Mouse (Mus musculus) testis, adult 2 months (tissue): ENCODE results near the gene Ak4. TPM values are rescaled to one million over a fixed set of nuclear protein-coding genes. Genes with fewer than 3 reads are reported as not detected.

ENCODE experiments used
- H3K27ac ChIP-seq: fragments of 200-500 bp; 2 replicates; pipeline ENCODE4 v1.5.1; 2012; ENCODE audit warnings: low read depth, low read length; ENCODE audit not compliant: control insufficient read depth, insufficient read depth
- H3K27me3 ChIP-seq: fragments of 200-500 bp; 2 replicates; pipeline ENCODE4 v1.6.1; 2012; ENCODE audit warnings: mild to moderate bottlenecking, low read length, moderate library complexity; ENCODE audit not compliant: control insufficient read depth, insufficient read depth
- H3K36me3 ChIP-seq: fragments of 200-500 bp; 2 replicates; pipeline ENCODE4 v1.6.1; 2012; ENCODE audit warnings: mild to moderate bottlenecking, low read length; ENCODE audit not compliant: control insufficient read depth, insufficient read depth
- H3K4me1 ChIP-seq: fragments of 200-500 bp; 2 replicates; pipeline ENCODE4 v1.6.1; 2012; ENCODE audit warnings: low read length; ENCODE audit not compliant: control insufficient read depth, insufficient read depth
- H3K4me3 ChIP-seq: fragments of 200-500 bp; 2 replicates; pipeline ENCODE4 v1.5.1; 2012; ENCODE audit warnings: low read depth, mild to moderate bottlenecking, low read length, moderate library complexity, mixed read lengths; ENCODE audit not compliant: control insufficient read depth
- CTCF ChIP-seq: fragments of 200-500 bp; IDR thresholded peaks from 2 replicates; pipeline ENCODE4 v1.5.1; 2012; ENCODE audit warnings: low read depth, mild to moderate bottlenecking, inconsistent platforms, low read length, moderate library complexity; ENCODE audit not compliant: control insufficient read depth, insufficient read depth, insufficient replicate concordance
- POLR2A ChIP-seq: fragments of 200-500 bp; IDR thresholded peaks from 2 replicates; pipeline ENCODE4 v1.6.1; 2012; ENCODE audit warnings: low read depth, mild to moderate bottlenecking, inconsistent platforms, low read length, moderate library complexity; ENCODE audit not compliant: control insufficient read depth
- polyA plus RNA-seq: library from polyadenylated mRNA; depleted of rRNA; stranded (reverse); fragments of >200 nt; gene quantifications from 2 replicates; pipeline ENCODE4 v1.2.3, GENCODE M21; 2012; rRNA removed

Ak4 gene
- polyA plus RNA-seq = 3.3 and 4.2 TPM in 2 replicates

GRCm38 (mm10) chr4:101419151-101419910 lies at the start of gene Ak4:
Gene Ak4, plus strand, starts transcription at chr4:101419277.
- Histone ChIP-seq H3K4me1 (peaks cover 4% of the 10 kb centered on the region), H3K27me3 (no peaks in the 10 kb centered on the region), H3K4me3 (peak within 1 kb of the TSS; percentile 88), H3K36me3 (no peaks in the 10 kb centered on the region), H3K27ac (no peak within 1 kb of the TSS)
- TF ChIP-seq POLR2A = no peak
- TF ChIP-seq CTCF = no peak

- no peaks in the 10 kb centered on the region for H3K36me3 ChIP-seq
- TF ChIP-seq CTCF (no peak), POLR2A (no peak)
- H3K27ac ChIP-seq = no peak overlapping the region
Observed at GRCm38 (mm10) chr4:101369738-101370275, 49.3 kb upstream of the Ak4 start.

GRCm38 (mm10) chr4:101372283-101372682 lies 46.8 kb upstream of the Ak4 start:
- no peaks in the 10 kb centered on the region for H3K27me3 ChIP-seq
- no peak for TF ChIP-seq CTCF
- no peak overlapping the region for H3K4me3 ChIP-seq
- no peaks in the 10 kb centered on the region for H3K4me1 ChIP-seq
- H3K36me3 ChIP-seq = no peaks in the 10 kb centered on the region
- H3K27ac ChIP-seq = no peak overlapping the region

More at GRCm38 (mm10) chr4:101369738-101370275, 49.3 kb upstream of the Ak4 start:
- H3K27me3 ChIP-seq = no peaks in the 10 kb centered on the region
- no peak overlapping the region for H3K4me3 ChIP-seq
- no peaks in the 10 kb centered on the region for H3K4me1 ChIP-seq

GRCm38 (mm10) chr4:101372751-101373150 lies 46.3 kb upstream of the Ak4 start:
- no peak for TF ChIP-seq POLR2A
- no peak for TF ChIP-seq CTCF
- Histone ChIP-seq H3K4me3 (no peak overlapping the region), H3K36me3 (no peaks in the 10 kb centered on the region), H3K27me3 (no peaks in the 10 kb centered on the region), H3K4me1 (no peaks in the 10 kb centered on the region), H3K27ac (no peak overlapping the region)

GRCm38 (mm10) chr4:101374104-101374503 lies 45.0 kb upstream of the Ak4 start:
- Histone ChIP-seq H3K4me1 (no peaks in the 10 kb centered on the region), H3K27ac (no peak overlapping the region), H3K36me3 (no peaks in the 10 kb centered on the region), H3K27me3 (no peaks in the 10 kb centered on the region), H3K4me3 (no peak overlapping the region)
- TF ChIP-seq POLR2A (no peak), CTCF (no peak)

GRCm38 (mm10) chr4:101376835-101377234 lies 42.2 kb upstream of the Ak4 start:
- no peak for TF ChIP-seq POLR2A
- TF ChIP-seq CTCF = no peak
- Histone ChIP-seq H3K36me3 (no peaks in the 10 kb centered on the region), H3K4me3 (no peak overlapping the region), H3K27ac (no peak overlapping the region), H3K4me1 (no peaks in the 10 kb centered on the region), H3K27me3 (no peaks in the 10 kb centered on the region)

GRCm38 (mm10) chr4:101378241-101378640 lies 40.8 kb upstream of the Ak4 start:
- Histone ChIP-seq H3K27ac (no peak overlapping the region), H3K27me3 (no peaks in the 10 kb centered on the region), H3K4me3 (no peak overlapping the region), H3K4me1 (no peaks in the 10 kb centered on the region), H3K36me3 (no peaks in the 10 kb centered on the region)
- TF ChIP-seq CTCF = no peak
- TF ChIP-seq POLR2A = no peak
